In the genomic region with DNA sequence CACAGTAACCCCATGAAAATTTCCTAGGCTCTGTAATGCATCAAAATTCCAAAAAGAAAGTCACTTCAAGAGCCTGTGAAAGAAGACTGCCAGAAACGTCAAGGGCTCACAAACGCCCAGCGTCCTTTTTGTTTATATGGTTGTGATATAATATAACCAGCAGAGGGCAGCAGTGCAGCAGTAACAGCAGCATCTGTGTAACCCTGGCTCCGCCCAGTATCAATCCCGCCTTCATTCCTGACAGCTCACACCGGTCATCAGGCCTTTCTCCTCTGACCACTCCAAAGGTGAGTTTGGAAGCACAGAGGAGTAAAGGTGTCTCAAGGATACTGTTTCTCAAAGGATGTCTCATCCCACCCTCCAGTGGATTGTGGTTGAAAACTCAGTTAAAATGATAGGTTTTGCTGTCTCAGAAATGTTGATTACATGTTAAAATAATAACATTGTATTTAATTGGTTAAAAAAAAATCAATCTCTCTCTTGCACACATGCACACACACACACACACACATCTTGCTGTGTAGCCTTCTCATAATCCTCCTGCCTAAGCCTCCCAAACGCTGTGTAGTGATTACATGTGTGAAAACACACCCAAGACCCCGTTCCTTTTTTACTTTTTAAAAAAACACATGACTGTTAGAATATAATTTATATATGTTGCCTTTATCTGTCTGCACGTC, we compare ENCODE assay signal across 8 mouse cellular contexts. TPM values are rescaled to one million over a fixed set of nuclear protein-coding genes. Genes with fewer than 3 reads are reported as not detected.
DNase-seq lines count a peak whose midpoint lies in the region; ATAC-seq lines count a peak whose summit lies in the region.

No protein-coding gene starts in this region.

- 0 out of 2 replicates have a peak overlapping the region, but pooled peaks have one; percentile 14 for H3K9ac ChIP-seq in midbrain, embryonic 15.5 days

- WGBS in midbrain, embryonic 15.5 days: 31% methylated on average over 9 of the region's 9 CpGs

- DNase-seq in 416B (ENCODE audit: low read depth): peak; percentile 92
- peak; percentile 31 to 37 for DNase-seq in adrenal gland, adult 18-20 months (ENCODE audit: low spot score in 2 of 2)
- peak; percentile 88 for DNase-seq in embryo, embryonic 11 days
- DNase-seq in gastrocnemius, postnatal 25 days: peak; percentile 32
- peak; percentile 69 for DNase-seq in kidney, adult 11 months
- peak; percentile 42 to 55 for DNase-seq in left cerebral cortex, postnatal 36 days (ENCODE audit: low spot score in 2 of 2)
- DNase-seq in spleen, postnatal 36 days (ENCODE audit: low spot score in 2 of 2): peak; percentile 22 to 43

- H3K36me3 ChIP-seq in midbrain, embryonic 15.5 days (replicated peaks): no peaks in the 10 kb centered on the region

- intact Hi-C loops in left cerebral cortex, postnatal 36 days (cut with DNase I): loop anchor here (10.0 kb wide), 3 partner anchors 90 to 550 kb away; a partner anchor contains a TSS

- ATAC-seq in midbrain, embryonic 15.5 days (replicated peaks): peak; percentile 85; the same call in 1 of the 2 replicates

- no peaks in the 10 kb centered on the region for H3K9me3 ChIP-seq in midbrain, embryonic 15.5 days

- no peak overlapping the region for H3K4me3 ChIP-seq in midbrain, embryonic 15.5 days

- no peak overlapping the region for H3K27ac ChIP-seq in midbrain, embryonic 15.5 days

- no peaks in the 10 kb centered on the region for H3K27me3 ChIP-seq in midbrain, embryonic 15.5 days (replicated peaks)

- H3K4me1 ChIP-seq in midbrain, embryonic 15.5 days: peaks cover 8% of the 10 kb centered on the region

- peak overlapping the region; percentile 44 for H3K4me2 ChIP-seq in midbrain, embryonic 15.5 days

RNA-seq across cellular contexts. Expression of a gene that starts 15.9 kb away (rescaled TPM):
- under 1 TPM; 0.50 to 0.67 TPM for total RNA-seq in adrenal gland, adult 18-20 months (2021)
- total RNA-seq in gastrocnemius, postnatal 25 days (2021): not detected
- total RNA-seq in left cerebral cortex, postnatal 36 days (2021): under 1 TPM; 0.15 to 0.43 TPM
- polyA plus RNA-seq in midbrain, embryonic 15.5 days (2015; fragmentation: Nextera tagmentation; extraction: Ambion mirVana): 0.09 TPM in 1 of 2 replicates, not detected in the other

RNA-seq across cellular contexts. Expression of a gene that starts 23.5 kb away (rescaled TPM):
- total RNA-seq in adrenal gland, adult 18-20 months (2021): 100 to 1,000 TPM; 344 to 404 TPM
- 100 to 1,000 TPM; 207 to 215 TPM for total RNA-seq in gastrocnemius, postnatal 25 days (2021)
- 100 to 1,000 TPM; 107 to 108 TPM for total RNA-seq in left cerebral cortex, postnatal 36 days (2021)
- 105 and 116 TPM in 2 replicates for polyA plus RNA-seq in midbrain, embryonic 15.5 days (2015; fragmentation: Nextera tagmentation; extraction: Ambion mirVana)

Comparison
In these comparisons a context has a peak if more than half of its experiments do, and no peak if none do; other contexts are left out.
1. DNase-seq: peak in every context shown above with its lines; median percentile 92 in 416B; 88 in embryo, embryonic 11 days; 69 in kidney, adult 11 months; 48 in left cerebral cortex, postnatal 36 days; 34 in adrenal gland, adult 18-20 months; 32 in spleen, postnatal 36 days; 32 in gastrocnemius, postnatal 25 days.